Mouse (Mus musculus) lung, embryonic 16.5 days (tissue): ENCODE measurements around the gene Zdhhc6. TPM values are rescaled to one million over a fixed set of nuclear protein-coding genes. Genes with fewer than 3 reads are reported as not detected.
A peak's percentile ranks its signal among the peaks of the same experiment; 100 is the strongest.

Experiments
- ATAC-seq: fragments of 200-750 bp; cut with Nextera tagmentation; 2 replicates; pipeline ENCODE4 v1.8.0; 2017; ENCODE audit warnings: low read depth, mild to moderate bottlenecking, moderate library complexity
- H3K27ac ChIP-seq: fragments of 300-500 bp; sonication (generic); 2 replicates; pipeline ENCODE4 v1.5.1; 2014; ENCODE audit warnings: mild to moderate bottlenecking, control low read depth, low read length
- H3K27me3 ChIP-seq: fragments of 300-500 bp; sonication (generic); 2 replicates; pipeline ENCODE4 v1.6.1; 2014; ENCODE audit warnings: low read depth, low read length, mixed read lengths; ENCODE audit not compliant: control insufficient read depth, insufficient read depth
- H3K36me3 ChIP-seq: fragments of 300-500 bp; sonication (generic); 2 replicates; pipeline ENCODE4 v1.6.1; 2014; ENCODE audit warnings: low read length; ENCODE audit not compliant: control insufficient read depth, insufficient read depth
- H3K4me1 ChIP-seq: fragments of 300-500 bp; sonication (generic); replicated peaks from 2 replicates; pipeline ENCODE4 v1.6.1; 2014; ENCODE audit warnings: low read length, mixed read lengths; ENCODE audit not compliant: control insufficient read depth, insufficient read depth
- H3K4me2 ChIP-seq: fragments of 300-500 bp; sonication (generic); 2 replicates; pipeline ENCODE4 v1.6.1; 2014; ENCODE audit warnings: low read depth, low read length, control low read depth
- H3K4me3 ChIP-seq: fragments of 300-500 bp; sonication (generic); 2 replicates; pipeline ENCODE4 v1.5.1; 2014; ENCODE audit warnings: mild to moderate bottlenecking, low read length, control low read depth
- H3K9ac ChIP-seq: fragments of 300-500 bp; sonication (generic); 2 replicates; pipeline ENCODE4 v1.6.1; 2014; ENCODE audit warnings: low read length, control low read depth
- H3K9me3 ChIP-seq: fragments of 300-500 bp; sonication (generic); 2 replicates; pipeline ENCODE4 v1.6.1; 2016; ENCODE audit warnings: low read length; ENCODE audit not compliant: control insufficient read depth
- WGBS: fragments of 180-500 bp; shearing (Covaris S2); extraction: QIAGEN DNeasy Blood & Tissue Kit; methylation state at CpG from one replicate; pipeline ENCODE4 v1.1.7; 2014; 5-methylcytosine and 5-hydroxymethylcytosine counted together
- polyA plus RNA-seq: library from polyadenylated mRNA; unstranded; fragments of >200 nt; fragmentation: Nextera tagmentation; extraction: Ambion mirVana; gene quantifications from 2 replicates; pipeline ENCODE4 v1.2.1, GENCODE M21; 2015

Gene Zdhhc6
- polyA plus RNA-seq, 1 experiment from 2014 or later, result 101 TPM

GRCm38 (mm10) chr19:55244791-55245231 lies 71.0 kb downstream of the Zdhhc6 start:
- H3K36me3 ChIP-seq, result no peaks in the 10 kb centered on the region
- no peaks in the 10 kb centered on the region for H3K9me3 ChIP-seq
- 10% methylated on average over 7 of the region's 7 CpGs for WGBS
- no peak overlapping the region for H3K4me3 ChIP-seq
- no peaks in the 10 kb centered on the region for H3K27me3 ChIP-seq
- H3K9ac ChIP-seq, result peak overlapping the region; percentile 55
- peak; percentile 92 for ATAC-seq
- H3K4me2 ChIP-seq, result peak overlapping the region; percentile 11; the same call in 1 of the 2 replicates
- peak overlapping the region; percentile 90 for H3K27ac ChIP-seq
- H3K4me1 ChIP-seq, result peaks cover 16% of the 10 kb centered on the region

GRCm38 (mm10) chr19:55241186-55241645 lies 74.6 kb downstream of the Zdhhc6 start, which contains the start of gene Gucy2g:
TSS of gene Gucy2g (minus strand) at chr19:55241236.
- ATAC-seq, result no peak
- 85% methylated on average over 6 of the region's 6 CpGs for WGBS
- Histone ChIP-seq H3K9ac (no peak within 1 kb of the TSS), H3K4me3 (no peak within 1 kb of the TSS), H3K9me3 (no peaks in the 10 kb centered on the region), H3K27me3 (no peaks in the 10 kb centered on the region), H3K4me1 (peaks cover 13% of the 10 kb centered on the region), H3K4me2 (no peak within 1 kb of the TSS), H3K27ac (no peak within 1 kb of the TSS), H3K36me3 (no peaks in the 10 kb centered on the region)

GRCm38 (mm10) chr19:55239766-55240426 lies 75.9 kb downstream of the Zdhhc6 start:
- no peaks in the 10 kb centered on the region for H3K36me3 ChIP-seq
- H3K4me1 ChIP-seq, result peaks cover 4% of the 10 kb centered on the region
- H3K4me3 ChIP-seq, result no peak overlapping the region
- H3K27ac ChIP-seq, result no peak overlapping the region
- 65% methylated on average over 6 of the region's 6 CpGs for WGBS
- H3K9ac ChIP-seq, result no peak overlapping the region
- no peaks in the 10 kb centered on the region for H3K27me3 ChIP-seq
- no peak for ATAC-seq
- no peaks in the 10 kb centered on the region for H3K9me3 ChIP-seq
- H3K4me2 ChIP-seq, result no peak overlapping the region

GRCm38 (mm10) chr19:55236564-55236963 lies 79.3 kb downstream of the Zdhhc6 start:
- H3K27ac ChIP-seq, result no peak overlapping the region
- H3K36me3 ChIP-seq, result no peaks in the 10 kb centered on the region
- WGBS, result 75% methylated on average over 5 of the region's 5 CpGs
- no peaks in the 10 kb centered on the region for H3K9me3 ChIP-seq
- H3K27me3 ChIP-seq, result no peaks in the 10 kb centered on the region
- H3K4me3 ChIP-seq, result no peak overlapping the region
- H3K9ac ChIP-seq, result no peak overlapping the region
- peaks cover 4% of the 10 kb centered on the region; the same call in 1 of the 2 replicates for H3K4me1 ChIP-seq
- H3K4me2 ChIP-seq, result no peak overlapping the region
- ATAC-seq, result no peak

GRCm38 (mm10) chr19:55236026-55236425 lies 79.8 kb downstream of the Zdhhc6 start:
- Histone ChIP-seq H3K9me3 (no peaks in the 10 kb centered on the region), H3K4me3 (no peak overlapping the region), H3K4me1 (peaks cover 4% of the 10 kb centered on the region; the same call in 1 of the 2 replicates), H3K27me3 (no peaks in the 10 kb centered on the region), H3K27ac (no peak overlapping the region), H3K4me2 (no peak overlapping the region), H3K9ac (no peak overlapping the region), H3K36me3 (no peaks in the 10 kb centered on the region)
- WGBS, result 15% methylated on average over 2 of the region's 2 CpGs
- no peak for ATAC-seq

- no peak overlapping the region for H3K27ac ChIP-seq
- WGBS, result 27% methylated on average over 8 of the region's 8 CpGs
- peak; percentile 67 for ATAC-seq
Measured at GRCm38 (mm10) chr19:55232136-55232535, 83.7 kb downstream of the Zdhhc6 start.

GRCm38 (mm10) chr19:55231081-55231480 lies 84.8 kb downstream of the Zdhhc6 start:
- WGBS, result 61% methylated on average over 10 of the region's 10 CpGs
- H3K9me3 ChIP-seq, result no peaks in the 10 kb centered on the region
- peaks cover 4% of the 10 kb centered on the region; the same call in 1 of the 2 replicates for H3K4me1 ChIP-seq
- no peak overlapping the region for H3K27ac ChIP-seq
- H3K9ac ChIP-seq, result no peak overlapping the region
- H3K4me3 ChIP-seq, result no peak overlapping the region
- no peaks in the 10 kb centered on the region for H3K27me3 ChIP-seq
- no peaks in the 10 kb centered on the region for H3K36me3 ChIP-seq
- ATAC-seq, result no peak
- H3K4me2 ChIP-seq, result no peak overlapping the region

More at GRCm38 (mm10) chr19:55232136-55232535, 83.7 kb downstream of the Zdhhc6 start:
- H3K9ac ChIP-seq, result no peak overlapping the region
- peaks cover 4% of the 10 kb centered on the region; the same call in 1 of the 2 replicates for H3K4me1 ChIP-seq
- no peak overlapping the region for H3K4me3 ChIP-seq
- no peaks in the 10 kb centered on the region for H3K9me3 ChIP-seq
- no peaks in the 10 kb centered on the region for H3K27me3 ChIP-seq
- H3K36me3 ChIP-seq, result no peaks in the 10 kb centered on the region
- no peak overlapping the region for H3K4me2 ChIP-seq

GRCm38 (mm10) chr19:55227135-55227534 lies 88.7 kb downstream of the Zdhhc6 start:
- H3K4me1 ChIP-seq, result peaks cover 3% of the 10 kb centered on the region; the same call in 1 of the 2 replicates
- H3K9ac ChIP-seq, result no peak overlapping the region
- no peak overlapping the region for H3K27ac ChIP-seq
- no peaks in the 10 kb centered on the region for H3K36me3 ChIP-seq
- no peak overlapping the region for H3K4me3 ChIP-seq
- WGBS, result 73% methylated on average over 7 of the region's 7 CpGs
- H3K27me3 ChIP-seq, result no peaks in the 10 kb centered on the region
- H3K4me2 ChIP-seq, result no peak overlapping the region
- no peak for ATAC-seq
- no peaks in the 10 kb centered on the region for H3K9me3 ChIP-seq

- H3K27ac ChIP-seq, result no peak overlapping the region
- no peaks in the 10 kb centered on the region for H3K27me3 ChIP-seq
- 71% methylated on average over 5 of the region's 5 CpGs for WGBS
- H3K4me1 ChIP-seq, result no peaks in the 10 kb centered on the region
- no peak overlapping the region for H3K9ac ChIP-seq
- H3K4me2 ChIP-seq, result no peak overlapping the region
- no peak for ATAC-seq
- H3K9me3 ChIP-seq, result no peaks in the 10 kb centered on the region
- no peaks in the 10 kb centered on the region for H3K36me3 ChIP-seq
- no peak overlapping the region for H3K4me3 ChIP-seq
Measured at GRCm38 (mm10) chr19:55226621-55227020, 89.2 kb downstream of the Zdhhc6 start.
